Mouse (Mus musculus): ENCODE data around the gene Gpx3. TPM values are rescaled to one million over a fixed set of nuclear protein-coding genes. Genes with fewer than 3 reads are reported as not detected.

Gene Gpx3
- polyA plus RNA-seq, 1 experiment from 2014 or later: 101 TPM

DNA sequence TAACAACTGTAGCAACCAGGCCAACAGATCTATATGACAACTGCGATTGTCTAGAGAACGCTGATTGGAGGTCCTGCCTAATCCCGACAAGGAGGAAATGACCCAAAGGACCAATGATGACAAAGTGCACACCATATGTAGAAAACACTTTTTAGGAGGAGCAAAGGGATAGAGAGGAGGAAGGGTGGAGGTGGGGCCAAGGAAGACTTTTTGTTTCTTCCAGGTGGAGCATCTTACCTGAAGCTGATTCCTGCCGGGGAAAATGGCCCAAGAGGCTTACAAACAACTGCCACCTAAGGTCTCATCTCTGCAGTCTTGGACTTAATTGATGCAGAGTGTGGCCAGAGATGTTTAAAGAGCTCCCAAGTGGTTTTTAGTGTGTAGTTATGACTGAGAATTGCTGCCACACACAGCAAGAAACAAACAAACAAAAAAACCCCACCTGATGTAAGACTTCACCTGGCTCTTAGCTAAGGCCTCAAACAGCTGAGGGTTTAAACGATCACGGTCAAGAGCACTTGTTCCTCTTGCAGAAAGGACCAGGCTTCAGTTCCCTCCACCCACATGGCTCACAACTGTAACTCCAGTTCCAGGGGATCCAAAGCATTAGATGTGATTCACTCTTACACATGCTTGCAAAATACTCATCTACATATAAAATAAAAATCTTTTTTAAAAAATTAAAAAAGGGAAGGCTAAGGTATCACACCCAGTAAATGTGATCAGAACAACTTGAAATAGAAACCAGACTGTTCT, 36.7 kb upstream of the Gpx3 start:
- Histone ChIP-seq H3K9ac (ENCODE audit: low read depth, low read length) (peak overlapping the region; percentile 99), H3K9me3 (ENCODE audit: control insufficient read depth, low read length) (no peaks in the 10 kb centered on the region), H3K4me1 (ENCODE audit: control insufficient read depth, insufficient read depth, low read length) (peaks cover 19% of the 10 kb centered on the region), H3K27ac (ENCODE audit: low read depth, low read length) (peak overlapping the region; percentile 93; the same call in 1 of the 2 replicates), H3K36me3 (ENCODE audit: control insufficient read depth, insufficient read depth, low read length) (peaks cover 14% of the 10 kb centered on the region), H3K4me3 (ENCODE audit: low read length) (peak overlapping the region; percentile 93), H3K4me2 (replicated peaks; ENCODE audit: low read depth, low read length) (peak overlapping the region; percentile 62), H3K27me3 (ENCODE audit: control insufficient read depth, insufficient read depth, low read length) (no peaks in the 10 kb centered on the region)
- no peak for ATAC-seq (ENCODE audit: low FRiP score, low TSS enrichment)
- WGBS: 61% methylated on average over 6 of the region's 6 CpGs

- peak; percentile 79 for ATAC-seq (ENCODE audit: low FRiP score, low TSS enrichment)
- Histone ChIP-seq H3K9ac (ENCODE audit: low read depth, low read length) (peak within 1 kb of the TSS; percentile 99), H3K27me3 (ENCODE audit: control insufficient read depth, insufficient read depth, low read length) (no peaks in the 10 kb centered on the region), H3K9me3 (ENCODE audit: control insufficient read depth, low read length) (no peaks in the 10 kb centered on the region), H3K4me3 (ENCODE audit: low read length) (peak within 1 kb of the TSS; percentile 93), H3K27ac (ENCODE audit: low read depth, low read length) (peak within 1 kb of the TSS; percentile 93), H3K4me1 (ENCODE audit: control insufficient read depth, insufficient read depth, low read length) (peaks cover 19% of the 10 kb centered on the region), H3K36me3 (ENCODE audit: control insufficient read depth, insufficient read depth, low read length) (peaks cover 23% of the 10 kb centered on the region), H3K4me2 (replicated peaks; ENCODE audit: low read depth, low read length) (peak within 1 kb of the TSS; percentile 62)
- WGBS: under 1% methylated on average over 107 of the region's 107 CpGs
Observed at GRCm38 (mm10) chr11:54866119-54867048, 35.9 kb upstream of the Gpx3 start, which contains the start of gene Hint1. TSS of gene Hint1 (plus strand) at chr11:54866383.

DNA sequence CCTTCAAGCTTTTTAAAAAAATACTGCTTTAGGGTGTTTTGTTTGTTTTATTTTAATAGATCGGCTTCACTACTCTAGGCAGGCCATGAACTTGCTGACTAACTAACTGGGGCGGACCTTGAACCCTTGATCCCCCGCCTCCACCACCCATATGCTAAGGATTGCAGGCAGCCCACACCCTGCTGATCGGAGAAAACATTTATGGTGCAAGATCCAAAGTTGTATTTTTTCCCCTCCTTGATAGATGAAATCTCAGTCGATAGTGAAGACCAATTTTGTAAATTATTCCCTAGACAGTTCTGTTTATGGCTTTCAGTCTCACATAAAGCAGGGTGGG, 35.2 kb upstream of the Gpx3 start:
- Histone ChIP-seq H3K4me2 (replicated peaks; ENCODE audit: low read depth, low read length) (peak overlapping the region; percentile 62), H3K4me3 (ENCODE audit: low read length) (peak overlapping the region; percentile 93), H3K27me3 (ENCODE audit: control insufficient read depth, insufficient read depth, low read length) (no peaks in the 10 kb centered on the region), H3K4me1 (ENCODE audit: control insufficient read depth, insufficient read depth, low read length) (peaks cover 19% of the 10 kb centered on the region), H3K9ac (ENCODE audit: low read depth, low read length) (peak overlapping the region; percentile 99), H3K36me3 (ENCODE audit: control insufficient read depth, insufficient read depth, low read length) (peaks cover 29% of the 10 kb centered on the region), H3K9me3 (ENCODE audit: control insufficient read depth, low read length) (no peaks in the 10 kb centered on the region), H3K27ac (ENCODE audit: low read depth, low read length) (peak overlapping the region; percentile 93)
- 2% methylated on average over 5 of the region's 5 CpGs for WGBS
- peak; percentile 40 for ATAC-seq (ENCODE audit: low FRiP score, low TSS enrichment)

DNA sequence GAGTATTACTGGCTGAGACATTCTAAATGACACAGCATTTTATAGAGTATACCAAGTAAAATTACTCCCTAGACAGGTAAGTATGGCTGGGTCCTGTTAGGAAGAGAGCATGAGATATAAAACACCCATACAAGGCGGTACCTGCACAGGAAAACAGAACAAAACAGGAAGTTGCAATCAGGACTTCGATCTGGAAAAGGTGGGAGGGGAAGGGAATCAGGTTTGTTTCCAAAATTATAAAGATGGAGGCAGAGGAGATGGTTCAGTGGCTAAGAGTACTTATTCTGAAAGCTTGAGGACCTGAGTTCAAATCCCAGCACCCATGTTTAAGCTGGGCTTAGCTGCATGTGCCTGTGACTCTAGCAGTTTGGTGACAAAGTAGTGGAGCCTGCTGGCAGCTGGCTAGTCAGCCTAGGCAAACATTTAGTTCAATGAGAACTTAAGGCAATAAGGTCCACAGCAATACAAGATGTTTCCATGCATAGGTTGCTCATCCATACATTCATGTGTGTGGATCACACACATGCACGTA, 34.3 kb upstream of the Gpx3 start:
- 77% methylated on average over 3 of the region's 3 CpGs for WGBS
- ATAC-seq (ENCODE audit: low FRiP score, low TSS enrichment): no peak
- Histone ChIP-seq H3K9ac (ENCODE audit: low read depth, low read length) (no peak overlapping the region; the same call in 1 of the 2 replicates), H3K36me3 (ENCODE audit: control insufficient read depth, insufficient read depth, low read length) (peaks cover 37% of the 10 kb centered on the region), H3K27me3 (ENCODE audit: control insufficient read depth, insufficient read depth, low read length) (no peaks in the 10 kb centered on the region), H3K9me3 (ENCODE audit: control insufficient read depth, low read length) (no peaks in the 10 kb centered on the region), H3K4me2 (replicated peaks; ENCODE audit: low read depth, low read length) (peak overlapping the region; percentile 62), H3K27ac (ENCODE audit: low read depth, low read length) (no peak overlapping the region), H3K4me3 (ENCODE audit: low read length) (peak overlapping the region; percentile 93), H3K4me1 (ENCODE audit: control insufficient read depth, insufficient read depth, low read length) (peaks cover 19% of the 10 kb centered on the region)

DNA sequence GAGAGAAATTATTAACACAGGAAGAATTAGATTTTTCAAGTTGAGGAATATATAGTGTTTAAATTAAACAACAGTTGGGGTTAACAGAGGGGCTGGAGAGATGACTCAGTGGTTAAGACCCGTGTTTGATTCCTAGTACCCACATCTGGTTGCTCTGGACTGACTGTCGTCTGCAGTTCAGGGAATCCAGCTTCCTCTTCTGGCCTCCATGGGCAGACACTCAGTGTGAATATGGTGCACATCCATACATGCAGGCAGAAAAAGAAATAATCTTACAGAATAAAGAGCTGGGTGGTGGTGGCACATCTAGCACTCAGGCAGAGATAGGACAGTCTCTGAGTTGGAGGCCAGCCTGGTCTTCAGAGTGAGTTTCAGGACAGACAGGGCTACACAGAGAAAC, 33.8 kb upstream of the Gpx3 start:
- Histone ChIP-seq H3K9ac (ENCODE audit: low read depth, low read length) (no peak overlapping the region), H3K9me3 (ENCODE audit: control insufficient read depth, low read length) (no peaks in the 10 kb centered on the region), H3K4me2 (replicated peaks; ENCODE audit: low read depth, low read length) (0 out of 2 replicates have a peak overlapping the region, but pooled peaks have one; percentile 62), H3K4me1 (ENCODE audit: control insufficient read depth, insufficient read depth, low read length) (peaks cover 19% of the 10 kb centered on the region), H3K27me3 (ENCODE audit: control insufficient read depth, insufficient read depth, low read length) (no peaks in the 10 kb centered on the region), H3K27ac (ENCODE audit: low read depth, low read length) (no peak overlapping the region), H3K36me3 (ENCODE audit: control insufficient read depth, insufficient read depth, low read length) (peaks cover 42% of the 10 kb centered on the region), H3K4me3 (ENCODE audit: low read length) (no peak overlapping the region)
- 75% methylated on average over 2 of the region's 2 CpGs for WGBS
- no peak for ATAC-seq (ENCODE audit: low FRiP score, low TSS enrichment)

- no peak overlapping the region for H3K4me2 ChIP-seq (replicated peaks; ENCODE audit: low read depth, low read length)
- peaks cover 51% of the 10 kb centered on the region for H3K36me3 ChIP-seq (ENCODE audit: control insufficient read depth, insufficient read depth, low read length)
- no peak overlapping the region for H3K4me3 ChIP-seq (ENCODE audit: low read length)
- H3K9me3 ChIP-seq (ENCODE audit: control insufficient read depth, low read length): no peaks in the 10 kb centered on the region
- WGBS: 86% methylated on average over 3 of the region's 3 CpGs
- no peak for ATAC-seq (ENCODE audit: low FRiP score, low TSS enrichment)
- no peaks in the 10 kb centered on the region for H3K27me3 ChIP-seq (ENCODE audit: control insufficient read depth, insufficient read depth, low read length)
- peaks cover 19% of the 10 kb centered on the region for H3K4me1 ChIP-seq (ENCODE audit: control insufficient read depth, insufficient read depth, low read length)
- no peak overlapping the region for H3K27ac ChIP-seq (ENCODE audit: low read depth, low read length)
- no peak overlapping the region for H3K9ac ChIP-seq (ENCODE audit: low read depth, low read length)
Observed at GRCm38 (mm10) chr11:54869318-54869717, 32.9 kb upstream of the Gpx3 start.

GRCm38 (mm10) chr11:54871831-54872537, 30.3 kb upstream of the Gpx3 start:
- Histone ChIP-seq H3K4me1 (ENCODE audit: control insufficient read depth, insufficient read depth, low read length) (peaks cover 19% of the 10 kb centered on the region), H3K27ac (ENCODE audit: low read depth, low read length) (no peak overlapping the region), H3K4me2 (replicated peaks; ENCODE audit: low read depth, low read length) (no peak overlapping the region), H3K27me3 (ENCODE audit: control insufficient read depth, insufficient read depth, low read length) (no peaks in the 10 kb centered on the region), H3K9me3 (ENCODE audit: control insufficient read depth, low read length) (no peaks in the 10 kb centered on the region), H3K9ac (ENCODE audit: low read depth, low read length) (no peak overlapping the region), H3K4me3 (ENCODE audit: low read length) (no peak overlapping the region), H3K36me3 (ENCODE audit: control insufficient read depth, insufficient read depth, low read length) (peaks cover 52% of the 10 kb centered on the region)
- WGBS: 82% methylated on average over 7 of the region's 7 CpGs
- no peak for ATAC-seq (ENCODE audit: low FRiP score, low TSS enrichment)

GRCm38 (mm10) chr11:54876031-54876430, 26.2 kb upstream of the Gpx3 start:
- Histone ChIP-seq H3K9ac (ENCODE audit: low read depth, low read length) (no peak overlapping the region), H3K36me3 (ENCODE audit: control insufficient read depth, insufficient read depth, low read length) (peaks cover 33% of the 10 kb centered on the region), H3K4me1 (ENCODE audit: control insufficient read depth, insufficient read depth, low read length) (0 out of 2 replicates have a peak, but pooled peaks cover 5% of the 10 kb centered on the region), H3K27me3 (ENCODE audit: control insufficient read depth, insufficient read depth, low read length) (no peaks in the 10 kb centered on the region), H3K4me2 (replicated peaks; ENCODE audit: low read depth, low read length) (no peak overlapping the region), H3K9me3 (ENCODE audit: control insufficient read depth, low read length) (no peaks in the 10 kb centered on the region), H3K4me3 (ENCODE audit: low read length) (no peak overlapping the region), H3K27ac (ENCODE audit: low read depth, low read length) (no peak overlapping the region)
- 90% methylated on average over 5 of the region's 5 CpGs for whole genome bisulfite sequencing
- ATAC-seq (ENCODE audit: low FRiP score, low TSS enrichment): no peak

All from kidney, embryonic 14.5 days (tissue).